Mouse (Mus musculus): Measurements from ENCODE around the gene Atg2a. TPM values are rescaled to one million over a fixed set of nuclear protein-coding genes. Genes with fewer than 3 reads are reported as not detected.

The Atg2a gene
- total and polyA plus RNA-seq, 3 experiments: 2.8 to 13.9 (median 9.5) TPM

DNA sequence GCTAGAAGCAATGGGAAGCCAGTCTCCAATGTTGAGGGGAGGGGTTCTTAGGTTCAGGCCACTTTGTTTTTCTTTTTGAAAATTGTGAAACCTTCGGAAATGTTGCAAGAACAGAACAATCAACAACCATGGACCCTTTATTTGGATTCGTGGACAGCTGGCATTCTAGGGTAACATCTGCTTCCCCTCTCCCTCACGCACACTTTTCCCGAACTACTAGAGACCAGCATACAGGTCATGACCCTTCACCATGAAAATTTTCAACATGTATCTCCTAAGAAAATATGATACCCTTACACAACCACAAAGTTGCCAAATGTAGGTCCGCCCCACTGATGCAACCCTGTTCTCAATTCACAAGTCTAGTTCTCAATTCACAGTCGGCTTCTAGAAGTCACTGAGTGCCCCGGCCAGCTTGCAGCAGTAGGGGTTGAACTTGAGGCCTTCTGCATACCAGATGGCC lies 27.2 kb downstream of the Atg2a start:
- Histone ChIP-seq H3K4me3 (replicated peaks in 1 of 3; ENCODE audit: low read depth in 2 of 3, low read length in 2 of 3, poor library complexity in 1 of 3) (no peak overlapping the region), H3K9ac (ENCODE audit: insufficient read depth, low read depth) (no peak overlapping the region; the same call in 1 of the 2 replicates), H3K4me2 (ENCODE audit: insufficient read depth, low read depth, poor library complexity, severe bottlenecking) (0 out of 2 replicates have a peak overlapping the region, but pooled peaks have one; percentile 10), H3K79me2 (replicated peaks; ENCODE audit: control insufficient read depth, extremely low read depth, insufficient read depth, poor library complexity, severe bottlenecking) (no peaks in the 10 kb centered on the region), H3K36me3 (replicated peaks in 1 of 2; ENCODE audit: control insufficient read depth in 1 of 2, insufficient read depth in 1 of 2, low read length in 1 of 2) (peaks cover 0 to 2% of the 10 kb centered on the region in 2 experiments), H3K27me3 (replicated peaks) (peaks cover 2% of the 10 kb centered on the region), H3K27ac (ENCODE audit: insufficient read depth, low read depth) (peak overlapping the region; percentile 3; the same call in 1 of the 2 replicates), H3K4me1 (ENCODE audit: control insufficient read depth in 1 of 2, insufficient read depth in 2 of 2) (peaks cover 9 to 33% of the 10 kb centered on the region in 2 experiments), H3K9me3 (replicated peaks; ENCODE audit: low read length) (no peaks in the 10 kb centered on the region)
- no peak for DNase-seq (ENCODE audit: extremely low read depth)
- in situ Hi-C loops (cut with MboI; ENCODE audit: low pct_ligation_motif_present, low pct_unique_long_range_greater_than_20kb, low sequenced_read_pairs) (no loop called here), dilution Hi-C loops (cut with MboI; ENCODE audit: extremely low pct_ligation_motif_present, extremely low pct_unique_long_range_greater_than_20kb, low sequenced_read_pairs) (no loop called here)
- TF ChIP-seq USF2 (conservative IDR thresholded peaks at IDR 0.05; ENCODE audit: low read depth, low read length) (no peak), MXI1 (IDR thresholded peaks at IDR 0.05; ENCODE audit: low read depth, low read length) (no peak), TCF12 (IDR thresholded peaks at IDR 0.05; ENCODE audit: low read depth, low read length) (no peak), POLR2AphosphoS2 (IDR thresholded peaks at IDR 0.05; ENCODE audit: low read depth, low read length) (no peak)

DNA sequence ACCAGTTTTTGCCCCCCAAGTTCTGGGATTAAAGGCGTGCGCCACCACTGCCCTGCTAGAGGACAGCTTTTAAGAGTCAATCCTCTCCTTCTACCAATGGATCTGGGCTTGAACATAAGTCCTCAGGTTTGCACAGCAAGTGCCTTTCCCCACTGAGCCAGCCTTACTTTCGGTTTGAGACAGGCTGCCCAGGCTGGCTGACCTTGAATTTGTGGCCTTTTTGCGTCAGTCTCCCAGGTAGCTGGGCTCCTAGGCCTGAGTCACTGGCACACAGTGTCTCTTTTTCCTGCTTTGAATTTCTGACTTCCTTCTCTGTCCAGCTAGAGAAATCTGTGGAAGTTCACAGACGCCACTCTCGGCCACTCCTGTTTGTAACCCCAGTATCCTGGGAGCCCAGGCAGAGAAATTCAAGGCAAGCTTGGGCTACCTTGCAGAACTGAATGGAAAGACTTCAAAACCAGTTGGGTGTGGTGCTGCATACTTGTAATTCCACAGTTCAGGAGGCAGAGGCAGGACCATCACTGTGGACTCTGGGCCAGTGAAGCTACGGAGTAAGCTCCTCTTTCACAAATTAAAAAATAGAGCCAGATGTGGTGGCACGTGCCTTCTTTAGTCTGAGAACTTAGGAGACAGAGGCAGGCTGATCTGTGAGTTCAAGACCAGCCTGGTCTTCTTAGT lies 28.5 kb downstream of the Atg2a start:
- no peak for DNase-seq (ENCODE audit: extremely low read depth)
- peak overlapping the region; percentile 30; the same call in 1 of the 2 replicates for H3K27ac ChIP-seq (ENCODE audit: insufficient read depth, low read depth)
- H3K79me2 ChIP-seq (replicated peaks; ENCODE audit: control insufficient read depth, extremely low read depth, insufficient read depth, poor library complexity, severe bottlenecking): no peaks in the 10 kb centered on the region; the same call in 1 of the 2 replicates
- peaks cover 19 to 45% of the 10 kb centered on the region in 2 experiments for H3K4me1 ChIP-seq (ENCODE audit: control insufficient read depth in 1 of 2, insufficient read depth in 2 of 2)
- dilution Hi-C loops (cut with MboI; ENCODE audit: extremely low pct_ligation_motif_present, extremely low pct_unique_long_range_greater_than_20kb, low sequenced_read_pairs): no loop called here
- peaks cover 2% of the 10 kb centered on the region for H3K27me3 ChIP-seq (replicated peaks)
- H3K4me3 ChIP-seq (replicated peaks in 1 of 3; ENCODE audit: low read depth in 2 of 3, low read length in 2 of 3, poor library complexity in 1 of 3): no peak overlapping the region
- peaks cover 0 to 4% of the 10 kb centered on the region in 2 experiments for H3K36me3 ChIP-seq (replicated peaks in 1 of 2; ENCODE audit: control insufficient read depth in 1 of 2, insufficient read depth in 1 of 2, low read length in 1 of 2)
- no peak overlapping the region for H3K4me2 ChIP-seq (ENCODE audit: insufficient read depth, low read depth, poor library complexity, severe bottlenecking)
- in situ Hi-C loops (cut with MboI; ENCODE audit: low pct_ligation_motif_present, low pct_unique_long_range_greater_than_20kb, low sequenced_read_pairs): no loop called here
- TF ChIP-seq USF1 (IDR thresholded peaks at IDR 0.05; ENCODE audit: low read depth, low read length) (no peak), IRF4 (IDR thresholded peaks at IDR 0.05; ENCODE audit: low read depth, low read length) (peak; percentile 66; the same call in 1 of the 2 replicates), MAX (IDR thresholded peaks at IDR 0.05; ENCODE audit: low read length) (no peak), GABPA (IDR thresholded peaks at IDR 0.05; ENCODE audit: insufficient replicate concordance, low read depth, low read length) (no peak)
- no peaks in the 10 kb centered on the region for H3K9me3 ChIP-seq (replicated peaks; ENCODE audit: low read length)
- H3K9ac ChIP-seq (ENCODE audit: insufficient read depth, low read depth): peak overlapping the region; percentile 15; the same call in 1 of the 2 replicates

DNA sequence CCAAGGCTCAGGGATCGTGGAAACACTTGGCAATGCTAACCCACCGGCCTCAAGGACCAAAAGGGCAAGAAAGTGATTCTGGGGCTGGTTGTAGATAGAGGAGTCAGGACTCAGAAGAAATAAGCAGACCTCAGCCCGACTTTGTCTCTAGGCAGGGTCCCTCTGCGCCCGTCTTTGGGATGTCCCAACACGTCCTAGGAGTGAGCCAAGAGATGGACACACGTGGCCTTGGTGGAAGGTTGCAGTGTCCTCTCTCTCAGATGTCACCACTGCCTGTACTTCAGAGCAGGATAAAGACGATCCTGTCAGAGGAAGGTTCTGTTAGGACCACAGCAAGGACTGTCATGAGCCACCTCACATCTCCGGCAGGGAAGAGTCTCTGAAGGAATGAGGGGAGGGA lies 29.2 kb downstream of the Atg2a start:
- Histone ChIP-seq H3K9ac (ENCODE audit: insufficient read depth, low read depth) (no peak overlapping the region), H3K36me3 (replicated peaks in 1 of 2; ENCODE audit: control insufficient read depth in 1 of 2, insufficient read depth in 1 of 2, low read length in 1 of 2) (peaks cover 0 to 4% of the 10 kb centered on the region in 2 experiments), H3K4me3 (replicated peaks in 1 of 3; ENCODE audit: low read depth in 2 of 3, low read length in 2 of 3, poor library complexity in 1 of 3) (no peak overlapping the region), H3K27me3 (replicated peaks) (peaks cover 2% of the 10 kb centered on the region), H3K27ac (ENCODE audit: insufficient read depth, low read depth) (no peak overlapping the region), H3K9me3 (replicated peaks; ENCODE audit: low read length) (no peaks in the 10 kb centered on the region), H3K4me1 (ENCODE audit: control insufficient read depth in 1 of 2, insufficient read depth in 2 of 2) (peaks cover 19 to 51% of the 10 kb centered on the region in 2 experiments), H3K4me2 (ENCODE audit: insufficient read depth, low read depth, poor library complexity, severe bottlenecking) (no peak overlapping the region), H3K79me2 (replicated peaks; ENCODE audit: control insufficient read depth, extremely low read depth, insufficient read depth, poor library complexity, severe bottlenecking) (peaks cover 5% of the 10 kb centered on the region; the same call in 1 of the 2 replicates)
- in situ Hi-C loops (cut with MboI; ENCODE audit: low pct_ligation_motif_present, low pct_unique_long_range_greater_than_20kb, low sequenced_read_pairs): no loop called here
- TF ChIP-seq NELFE (IDR thresholded peaks at IDR 0.05; ENCODE audit: low read depth, low read length) (no peak), RAD21 (IDR thresholded peaks at IDR 0.05; ENCODE audit: low read depth, low read length) (no peak), POLR2AphosphoS2 (IDR thresholded peaks at IDR 0.05; ENCODE audit: low read depth, low read length) (no peak), USF2 (conservative IDR thresholded peaks at IDR 0.05; ENCODE audit: low read depth, low read length) (no peak)
- DNase-seq (ENCODE audit: extremely low read depth): no peak
- dilution Hi-C loops (cut with MboI; ENCODE audit: extremely low pct_ligation_motif_present, extremely low pct_unique_long_range_greater_than_20kb, low sequenced_read_pairs): no loop called here
